Mouse (Mus musculus) layer of hippocampus, adult 2 months (tissue): ENCODE results near the gene Sp110. TPM values are rescaled to one million over a fixed set of nuclear protein-coding genes. Genes with fewer than 3 reads are reported as not detected.
"Not testable (repeated sequence)": the region's sequence is repeated elsewhere in the genome, so short reads cannot be mapped to it uniquely, and the experiment has no call there.

Experiments
- DNase-seq, 2 experiments: peaks; one replicate each; pipeline ENCODE4 v3.0.0; 2022; ENCODE audit warnings: low spot score in 2 of 2
- H3K27ac ChIP-seq: fragments of 200-600 bp; 2 replicates; pipeline ENCODE4 v1.8.1; 2022
- H3K4me3 ChIP-seq: fragments of 200-600 bp; 2 replicates; pipeline ENCODE4 v1.8.1; 2022; ENCODE audit warnings: mild to moderate bottlenecking
- CTCF ChIP-seq: fragments of 200-600 bp; conservative IDR thresholded peaks from 2 replicates; pipeline ENCODE4 v1.8.1; 2022; ENCODE audit warnings: antibody characterized with exemption, mild to moderate bottlenecking, moderate library complexity
- total RNA-seq, 2 experiments: library from RNA; stranded (reverse); gene quantifications; 2 replicates each; pipeline ENCODE4 v1.2.3; 2021

Gene Sp110
- total RNA-seq, 2 experiments from 2014 or later: 0.69 to 1.4 TPM

- TF ChIP-seq CTCF: peak; percentile 59
- not testable (repeated sequence) for H3K4me3 ChIP-seq, DNase-seq, H3K27ac ChIP-seq
These were observed 17.1 kb downstream of the Sp110 start for GRCm38 (mm10) chr1:85581518-85581917.

GRCm38 (mm10) chr1:85580578-85580977 lies 18.0 kb downstream of the Sp110 start:
- DNase-seq, H3K27ac ChIP-seq, H3K4me3 ChIP-seq: not testable (repeated sequence)

- DNase-seq, H3K27ac ChIP-seq, H3K4me3 ChIP-seq: not testable (repeated sequence)
These were observed 18.5 kb downstream of the Sp110 start for GRCm38 (mm10) chr1:85580148-85580534.

GRCm38 (mm10) chr1:85579199-85580147 lies 19.1 kb downstream of the Sp110 start:
- H3K27ac ChIP-seq, H3K4me3 ChIP-seq, DNase-seq: not testable (repeated sequence)

- not testable (repeated sequence) for DNase-seq, H3K4me3 ChIP-seq, H3K27ac ChIP-seq
These were observed 20.1 kb downstream of the Sp110 start for GRCm38 (mm10) chr1:85578372-85579010.

GRCm38 (mm10) chr1:85575376-85575775 lies 23.2 kb downstream of the Sp110 start, which contains the start of gene G530012D18Rik:
G530012D18Rik (plus strand) TSS chr1:85575676.
- H3K4me3 ChIP-seq, H3K27ac ChIP-seq, DNase-seq: not testable (repeated sequence)

- H3K4me3 ChIP-seq, DNase-seq, H3K27ac ChIP-seq: not testable (repeated sequence)
These were observed 25.1 kb downstream of the Sp110 start for GRCm38 (mm10) chr1:85573554-85573953.

GRCm38 (mm10) chr1:85555261-85555660 lies 43.4 kb downstream of the Sp110 start:
- not testable (repeated sequence) for DNase-seq, H3K27ac ChIP-seq, H3K4me3 ChIP-seq

GRCm38 (mm10) chr1:85546442-85546841 lies 52.2 kb downstream of the Sp110 start:
- not testable (repeated sequence) for DNase-seq, H3K27ac ChIP-seq, H3K4me3 ChIP-seq

- not testable (repeated sequence) for H3K4me3 ChIP-seq, DNase-seq, H3K27ac ChIP-seq
These were observed 54.8 kb downstream of the Sp110 start for GRCm38 (mm10) chr1:85543818-85544217.

GRCm38 (mm10) chr1:85528451-85529110 lies 70.0 kb downstream of the Sp110 start:
- DNase-seq: not testable (repeated sequence)

More at GRCm38 (mm10) chr1:85528451-85529110, 70.0 kb downstream of the Sp110 start:
- not testable (repeated sequence) for H3K27ac ChIP-seq, H3K4me3 ChIP-seq

Other genes starting within 250 kb of the Sp110 start
- not detected for gene G530012D18Rik, start 23.1 kb downstream of the Sp110 start, total RNA-seq
- gene Sp140, start 1.6 kb upstream of the Sp110 start, total RNA-seq: 1 to 10 TPM in 1 of 2 experiments, under 1 TPM in 1; 0.44 to 1.1 TPM
- gene Sp100, start 51.2 kb upstream of the Sp110 start, total RNA-seq: 1 to 10 TPM; 2.8 to 3.6 TPM
- under 1 TPM; 0.59 to 0.79 TPM for gene A630001G21Rik, start 179.8 kb upstream of the Sp110 start, total RNA-seq
- 100 to 1,000 TPM; 152 to 157 TPM for gene Cab39, start 194.6 kb upstream of the Sp110 start, total RNA-seq